Mouse (Mus musculus) CH12.LX (cell line): Measurements from ENCODE around the gene Galk1. TPM values are rescaled to one million over a fixed set of nuclear protein-coding genes. Genes with fewer than 3 reads are reported as not detected.

ENCODE experiments used
- DNase-seq: peaks from one replicate; pipeline ENCODE4 v3.0.0-alpha.2; 2013; ENCODE audit errors: extremely low read depth
- H3K27ac ChIP-seq: 2 replicates; pipeline ENCODE4 v1.5.1; 2012; ENCODE audit warnings: low read depth, mild to moderate bottlenecking, control low read depth, moderate library complexity; ENCODE audit not compliant: insufficient read depth
- H3K27me3 ChIP-seq: replicated peaks from 2 replicates; pipeline ENCODE3; 2012; ENCODE audit warnings: inconsistent platforms
- H3K36me3 ChIP-seq, 2 experiments: replicated peaks in 1 of 2; 2 replicates each; pipeline versions ENCODE3 to v1.6.1; 2012; ENCODE audit warnings: inconsistent platforms in 1 of 2, low read length in 1 of 2, mild to moderate bottlenecking in 1 of 2, mixed read lengths in 1 of 2, moderate library complexity in 1 of 2; ENCODE audit not compliant: control insufficient read depth in 1 of 2, insufficient read depth in 1 of 2
- H3K4me1 ChIP-seq, 2 experiments: 2 replicates each; pipeline ENCODE4 v1.6.1; 2012; ENCODE audit warnings: inconsistent platforms in 1 of 2, moderate library complexity in 1 of 2; ENCODE audit not compliant: insufficient read depth in 2 of 2, control insufficient read depth in 1 of 2
- H3K4me2 ChIP-seq: 2 replicates; pipeline ENCODE4 v1.6.1; 2012; ENCODE audit warnings: low read depth, mild to moderate bottlenecking, control low read depth; ENCODE audit not compliant: poor library complexity, insufficient read depth, severe bottlenecking
- H3K4me3 ChIP-seq, 3 experiments: fragments of 150-350 bp in 1 of 3; sonication (generic) in 1 of 3; replicated peaks in 1 of 3; 2 replicates each; pipeline versions ENCODE3 to v1.5.1; 2011 to 2012; ENCODE audit warnings: low read depth in 2 of 3, low read length in 2 of 3, mild to moderate bottlenecking in 2 of 3, moderate library complexity in 2 of 3, control low read depth in 1 of 3, improper control_type of control experiment in 1 of 3, inconsistent platforms in 1 of 3, mixed read lengths in 1 of 3; ENCODE audit not compliant: poor library complexity in 1 of 3
- H3K79me2 ChIP-seq: replicated peaks from 2 replicates; pipeline ENCODE4 v1.6.1; 2012; ENCODE audit warnings: mild to moderate bottlenecking, moderate library complexity; ENCODE audit not compliant: control insufficient read depth, poor library complexity, insufficient read depth, severe bottlenecking; ENCODE audit errors: extremely low read depth
- H3K9ac ChIP-seq: 2 replicates; pipeline ENCODE4 v1.6.1; 2012; ENCODE audit warnings: low read depth, mild to moderate bottlenecking, control low read depth, moderate library complexity; ENCODE audit not compliant: insufficient read depth
- H3K9me3 ChIP-seq: replicated peaks from 2 replicates; pipeline ENCODE3; 2012; ENCODE audit warnings: low read length, inconsistent platforms, mixed read lengths
- BHLHE40 ChIP-seq: IDR thresholded peaks from 2 replicates; pipeline ENCODE4 v1.6.1; 2011; ENCODE audit warnings: mild to moderate bottlenecking, low read depth, low read length, improper control_type of control experiment
- CHD2 ChIP-seq: IDR thresholded peaks from 2 replicates; pipeline ENCODE4 v1.6.1; 2011; ENCODE audit warnings: low read length, improper control_type of control experiment
- CTCF ChIP-seq, 2 experiments: IDR thresholded peaks in 1 of 2; conservative IDR thresholded peaks in 1 of 2; 2 replicates each; pipeline ENCODE4 v1.5.1; 2011 to 2012; ENCODE audit warnings: low read depth in 2 of 2, low read length in 2 of 2, improper control_type of control experiment in 1 of 2, inconsistent platforms in 1 of 2, mild to moderate bottlenecking in 1 of 2, moderate library complexity in 1 of 2
- E2F4 ChIP-seq: IDR thresholded peaks from 2 replicates; pipeline ENCODE4 v1.6.1; 2011; ENCODE audit warnings: low read depth, low read length, improper control_type of control experiment; ENCODE audit not compliant: insufficient replicate concordance
- GABPA ChIP-seq: IDR thresholded peaks from 2 replicates; pipeline ENCODE4 v1.6.1; 2012; ENCODE audit warnings: low read depth, low read length, improper control_type of control experiment, inconsistent platforms; ENCODE audit not compliant: insufficient replicate concordance
- HCFC1 ChIP-seq: IDR thresholded peaks from 2 replicates; pipeline ENCODE4 v1.6.1; 2012; ENCODE audit warnings: low read depth, mild to moderate bottlenecking, inconsistent platforms, low read length, improper control_type of control experiment
- IRF4 ChIP-seq: IDR thresholded peaks from 2 replicates; pipeline ENCODE4 v1.6.1; 2014; ENCODE audit warnings: low read depth, mild to moderate bottlenecking, inconsistent platforms, low read length, improper control_type of control experiment
- JUND ChIP-seq: conservative IDR thresholded peaks from 2 replicates; pipeline ENCODE4 v1.6.1; 2011; ENCODE audit warnings: low read depth, low read length, improper control_type of control experiment
- MAFK ChIP-seq: IDR thresholded peaks from 2 replicates; pipeline ENCODE4 v1.6.1; 2011; ENCODE audit warnings: low read length, improper control_type of control experiment; ENCODE audit not compliant: insufficient replicate concordance
- MAX ChIP-seq: IDR thresholded peaks from 2 replicates; pipeline ENCODE4 v1.6.1; 2011; ENCODE audit warnings: low read length, improper control_type of control experiment
- MEF2A ChIP-seq: IDR thresholded peaks from 2 replicates; pipeline ENCODE4 v1.6.1; 2014; ENCODE audit warnings: low read depth, mild to moderate bottlenecking, inconsistent platforms, low read length, improper control_type of control experiment, borderline replicate concordance
- MYC ChIP-seq: IDR thresholded peaks from 2 replicates; pipeline ENCODE4 v1.6.1; 2011; ENCODE audit warnings: low read depth, mild to moderate bottlenecking, improper control_type of control experiment, low read length
- NRF1 ChIP-seq: IDR thresholded peaks from 2 replicates; pipeline ENCODE4 v1.6.1; 2014; ENCODE audit warnings: low read depth, mild to moderate bottlenecking, inconsistent platforms, low read length, improper control_type of control experiment, moderate library complexity
- POLR2A ChIP-seq: IDR thresholded peaks from 2 replicates; pipeline ENCODE4 v1.6.1; 2011; ENCODE audit warnings: low read depth, mild to moderate bottlenecking, improper control_type of control experiment, low read length
- POLR2AphosphoS2 ChIP-seq: IDR thresholded peaks from 2 replicates; pipeline ENCODE4 v1.6.1; 2011; ENCODE audit warnings: low read depth, low read length, improper control_type of control experiment
- UBTF ChIP-seq: IDR thresholded peaks from 2 replicates; pipeline ENCODE4 v1.6.1; 2012; ENCODE audit warnings: low read depth, mild to moderate bottlenecking, inconsistent platforms, low read length, improper control_type of control experiment, moderate library complexity
- ZC3H11A ChIP-seq: IDR thresholded peaks from 2 replicates; pipeline ENCODE4 v1.6.1; 2012; ENCODE audit warnings: low read depth, mild to moderate bottlenecking, inconsistent platforms, low read length, improper control_type of control experiment
- ZMIZ1 ChIP-seq: IDR thresholded peaks from 2 replicates; pipeline ENCODE4 v1.6.1; 2012; ENCODE audit warnings: low read depth, mild to moderate bottlenecking, inconsistent platforms, low read length, improper control_type of control experiment
- ZNF384 ChIP-seq: IDR thresholded peaks from 2 replicates; pipeline ENCODE4 v1.6.1; 2012; ENCODE audit warnings: low read depth, low read length, improper control_type of control experiment, inconsistent platforms
- dilution Hi-C: fragments of 300-500 bp; cut with MboI; formaldehyde crosslinking; loops from 2 replicates; pipeline ENCODE4 v1.14.3; 2020; ENCODE audit warnings: low sequenced_read_pairs; ENCODE audit not compliant: extremely low pct_unique_long_range_greater_than_20kb, extremely low pct_ligation_motif_present
- in situ Hi-C: fragments of 300-500 bp; cut with MboI; formaldehyde crosslinking; loops from 3 replicates; pipeline ENCODE4 v1.14.3; 2019; ENCODE audit warnings: low sequenced_read_pairs, low pct_ligation_motif_present, low pct_unique_long_range_greater_than_20kb, mixed read lengths
- polyA plus RNA-seq: library from polyadenylated mRNA; unstranded; fragments of >175 nt; gene quantifications from 2 replicates; pipeline ENCODE4 v1.2.1, GENCODE M21; 2012; ENCODE audit warnings: low read depth; ENCODE audit not compliant: insufficient read length
- total RNA-seq, 2 experiments: library from RNA; depleted of rRNA; stranded (reverse); fragments of 300-350 nt in 1 of 2; fragments of >200 nt in 1 of 2; gene quantifications; 2 replicates each; pipeline ENCODE4 v1.2.3; 2012 to 2014

The Galk1 gene
- total and polyA plus RNA-seq, 3 experiments: 263 to 413 (median 293) TPM

GRCm38 (mm10) chr11:116022256-116022780 lies 9.8 kb upstream of the Galk1 start:
- no peak for DNase-seq
- peaks cover 10% of the 10 kb centered on the region for H3K27me3 ChIP-seq
- peaks cover 11% of the 10 kb centered on the region for H3K79me2 ChIP-seq
- peaks cover 17 to 23% of the 10 kb centered on the region in 2 experiments for H3K36me3 ChIP-seq
- peaks cover 0 to 22% of the 10 kb centered on the region in 2 experiments; a peak in 2 of 4 replicates for H3K4me1 ChIP-seq
- dilution Hi-C loops: no loop called here
- peak overlapping the region; percentile 5 to 40 (median 25) for H3K4me3 ChIP-seq
- peak overlapping the region; percentile 38; the same call in 1 of the 2 replicates for H3K9ac ChIP-seq
- H3K9me3 ChIP-seq: no peaks in the 10 kb centered on the region
- no peak for TF ChIP-seq MAFK
- no peak overlapping the region for H3K27ac ChIP-seq
- in situ Hi-C loops: loop anchor here (25.0 kb wide), 1 partner anchor 410 kb away; the partner anchor contains the start of genes Gga3, Mif4gd and Mrps7
- H3K4me2 ChIP-seq: no peak overlapping the region; the same call in 1 of the 2 replicates

- dilution Hi-C loops: no loop called here
- Histone ChIP-seq H3K9ac (no peak overlapping the region; the same call in 1 of the 2 replicates), H3K79me2 (peaks cover 11% of the 10 kb centered on the region), H3K4me3 (no peak overlapping the region), H3K27ac (no peak overlapping the region), H3K9me3 (no peaks in the 10 kb centered on the region), H3K36me3 (peaks cover 17 to 23% of the 10 kb centered on the region in 2 experiments), H3K27me3 (peaks cover 6% of the 10 kb centered on the region), H3K4me1 (peaks cover 0 to 22% of the 10 kb centered on the region in 2 experiments; a peak in 2 of 4 replicates), H3K4me2 (peak overlapping the region; percentile 21; the same call in 1 of the 2 replicates)
- in situ Hi-C loops: loop anchor here (25.0 kb wide), 1 partner anchor 409 kb away; the partner anchor contains the start of genes Gga3, Mif4gd and Mrps7
- TF ChIP-seq POLR2A (peak; percentile 49; the same call in 1 of the 2 replicates), MYC (no peak), NRF1 (no peak), POLR2AphosphoS2 (peak; percentile 99), MAX (no peak), GABPA (no peak)
- no peak for DNase-seq
These were observed 9.1 kb upstream of the Galk1 start for GRCm38 (mm10) chr11:116021328-116022220.

- Histone ChIP-seq H3K27ac (no peak overlapping the region), H3K36me3 (peaks cover 17 to 23% of the 10 kb centered on the region in 2 experiments), H3K79me2 (peaks cover 11% of the 10 kb centered on the region), H3K4me1 (peaks cover 0 to 22% of the 10 kb centered on the region in 2 experiments; a peak in 2 of 4 replicates), H3K4me2 (no peak overlapping the region), H3K9ac (no peak overlapping the region), H3K4me3 (no peak overlapping the region), H3K27me3 (no peaks in the 10 kb centered on the region), H3K9me3 (no peaks in the 10 kb centered on the region)
- in situ Hi-C loops: loop anchor here (25.0 kb wide), 1 partner anchor 408 kb away; the partner anchor contains the start of genes Gga3, Mif4gd and Mrps7
- DNase-seq: peak; percentile 63
- TF ChIP-seq ZNF384 (peak; percentile 82), MEF2A (0 out of 2 replicates have a peak, but pooled peaks have one; percentile 29), ZC3H11A (no peak), CHD2 (peak; percentile 48; the same call in 1 of the 2 replicates), HCFC1 (no peak), UBTF (no peak), MYC (0 out of 2 replicates have a peak, but pooled peaks have one; percentile 26), CTCF (conservative IDR thresholded peaks at IDR 0.05 in 1 of 2, IDR thresholded peaks at IDR 0.05 in 1 of 2; ENCODE audit: low read depth in 2 of 2, low read length in 2 of 2) (peak; percentile 38 to 54; a peak in 3 of 4 replicates), BHLHE40 (no peak), IRF4 (no peak), E2F4 (no peak), MAFK (no peak), JUND (no peak), ZMIZ1 (peak; percentile 82)
- dilution Hi-C loops: no loop called here
These were observed 8.0 kb upstream of the Galk1 start for GRCm38 (mm10) chr11:116020519-116020922.
